Mouse (Mus musculus) C2C12 (cell line): ENCODE results near the gene Ntmt1. TPM values are rescaled to one million over a fixed set of nuclear protein-coding genes. Genes with fewer than 3 reads are reported as not detected.
A peak's percentile ranks its signal among the peaks of the same experiment; 100 is the strongest.

Experiments used
- H3K27me3 ChIP-seq: one replicate; pipeline ENCODE4 v1.6.1; 2011; ENCODE audit not compliant: control insufficient read depth, insufficient read depth, insufficient read length
- H3K36me3 ChIP-seq: one replicate; pipeline ENCODE4 v1.6.1; 2011; ENCODE audit not compliant: control insufficient read depth, insufficient read depth
- H3K4me3 ChIP-seq: one replicate; pipeline ENCODE4 v1.5.1; 2011; ENCODE audit warnings: mild to moderate bottlenecking, control low read depth; ENCODE audit not compliant: poor library complexity, insufficient read depth, severe bottlenecking
- H3K79me2 ChIP-seq: one replicate; pipeline ENCODE4 v1.6.1; 2011; ENCODE audit not compliant: control insufficient read depth, insufficient read depth
- H3K79me3 ChIP-seq: one replicate; pipeline ENCODE4 v1.6.1; 2011; ENCODE audit warnings: low read depth, control low read depth
- H3ac ChIP-seq: one replicate; pipeline ENCODE3; 2011; ENCODE audit warnings: low read depth; ENCODE audit not compliant: control insufficient read depth, insufficient read length
- CEBPB ChIP-seq: IDR thresholded peaks from one replicate; pipeline ENCODE4 v1.6.1; 2011; ENCODE audit warnings: low read depth, mild to moderate bottlenecking, control low read depth, moderate library complexity
- CTCF ChIP-seq: IDR thresholded peaks from one replicate; pipeline ENCODE4 v1.5.1; 2011; ENCODE audit not compliant: control insufficient read depth, insufficient read depth, insufficient read length
- FOSL1 ChIP-seq: IDR thresholded peaks from one replicate; pipeline ENCODE4 v1.8.0; 2011; ENCODE audit warnings: mild to moderate bottlenecking, low read length; ENCODE audit not compliant: poor library complexity, insufficient read depth, severe bottlenecking
- MAX ChIP-seq: IDR thresholded peaks from one replicate; pipeline ENCODE4 v1.6.1; 2011; ENCODE audit warnings: mild to moderate bottlenecking, control low read depth
- MYOD1 ChIP-seq: IDR thresholded peaks from one replicate; pipeline ENCODE4 v1.6.1; 2011; ENCODE audit warnings: low read depth; ENCODE audit not compliant: control insufficient read depth, insufficient read length
- MYOG ChIP-seq: IDR thresholded peaks from one replicate; pipeline ENCODE4 v1.6.1; 2011; ENCODE audit not compliant: control insufficient read depth, insufficient read length; ENCODE audit errors: extremely low read depth
- USF1 ChIP-seq: IDR thresholded peaks from one replicate; pipeline ENCODE4 v1.6.1; 2011; ENCODE audit warnings: low read depth, mild to moderate bottlenecking, control low read depth, moderate library complexity
- polyA plus RNA-seq: library from polyadenylated mRNA; unstranded; fragments of >200 nt; fragmentation: generic; extraction: Trizol; gene quantifications from one replicate; pipeline ENCODE4 v1.2.1, GENCODE M21; 2012; ENCODE audit warnings: missing spikeins

Ntmt1 gene
- polyA plus RNA-seq, 1 experiment: 64.7 TPM

DNA sequence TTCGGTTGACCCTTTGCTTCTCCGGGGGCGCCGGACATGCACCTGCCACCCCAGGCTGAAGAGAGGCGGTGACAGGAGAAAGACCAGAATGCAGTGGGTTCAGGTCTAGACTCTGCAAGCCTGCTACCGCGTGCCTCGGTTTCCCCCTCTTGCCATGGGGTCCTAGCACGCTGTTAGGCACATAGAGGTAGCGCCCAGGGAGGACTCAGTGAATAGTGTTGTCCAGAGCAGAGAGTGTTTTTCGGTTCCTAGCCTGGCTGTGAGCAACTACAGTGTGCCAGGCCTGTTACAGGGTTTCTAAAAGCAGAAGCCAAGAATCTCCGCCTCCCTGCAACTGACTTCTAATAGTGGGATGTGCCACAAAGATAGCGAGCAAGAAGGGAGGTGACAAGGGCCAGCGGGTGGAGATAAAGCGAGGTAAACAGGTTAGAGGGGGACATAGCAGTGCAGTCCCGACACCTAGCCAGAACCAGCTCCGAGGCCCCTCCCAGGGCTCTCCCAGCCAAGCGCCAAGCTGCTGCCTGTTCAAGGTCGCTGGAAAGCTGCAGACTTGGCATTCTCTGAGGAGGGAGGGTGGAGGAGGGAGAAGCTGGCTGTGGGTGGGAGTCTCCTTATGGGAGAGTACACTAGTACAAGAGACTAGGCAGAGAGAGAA, 35.7 kb upstream of the Ntmt1 start:
- Histone ChIP-seq H3K27me3 (no peaks in the 10 kb centered on the region), H3K79me2 (no peaks in the 10 kb centered on the region), H3K36me3 (no peaks in the 10 kb centered on the region), H3K79me3 (no peaks in the 10 kb centered on the region), H3ac (peak overlapping the region; percentile 42), H3K4me3 (no peak overlapping the region)
- TF ChIP-seq MAX: peak; percentile 6
- TF ChIP-seq USF1: no peak

DNA sequence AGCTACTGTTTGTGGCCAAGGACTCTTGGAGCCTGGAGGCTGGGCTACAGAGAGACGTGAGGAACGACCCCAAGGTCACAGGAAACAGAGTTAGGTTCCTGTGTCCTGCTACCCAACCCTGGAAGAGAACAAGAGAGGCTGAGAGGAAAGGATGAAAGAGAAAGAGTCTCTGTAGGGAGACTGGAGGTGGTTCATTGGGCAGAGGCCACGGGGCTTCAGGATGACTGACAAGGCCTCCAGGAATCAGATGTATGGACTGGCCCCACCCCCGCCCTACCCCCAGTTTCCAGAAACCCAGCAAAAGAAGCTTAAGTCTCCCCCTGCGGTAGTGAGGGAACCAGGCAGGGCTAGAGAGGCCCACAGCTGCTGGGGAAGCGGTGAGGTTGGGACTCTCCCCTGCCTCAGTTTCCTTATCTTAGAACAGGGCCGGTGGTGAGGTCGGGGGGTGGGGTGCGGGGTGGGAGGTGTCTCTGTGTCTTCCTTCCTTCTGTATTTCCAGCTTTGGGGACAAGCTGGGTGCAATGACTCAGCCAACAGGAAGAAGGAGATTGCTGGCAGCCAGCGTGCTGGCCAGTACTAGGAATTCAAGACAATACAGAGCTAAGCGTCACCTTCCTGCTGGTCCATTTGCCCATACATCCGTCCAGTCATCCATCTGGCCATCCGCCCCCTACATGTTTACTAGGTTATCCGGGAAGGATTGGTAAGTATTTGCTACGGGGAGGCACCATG, 34.9 kb upstream of the Ntmt1 start:
- Histone ChIP-seq H3K4me3 (no peak overlapping the region), H3ac (peak overlapping the region; percentile 22), H3K79me2 (no peaks in the 10 kb centered on the region), H3K27me3 (no peaks in the 10 kb centered on the region), H3K79me3 (no peaks in the 10 kb centered on the region), H3K36me3 (no peaks in the 10 kb centered on the region)
- TF ChIP-seq MAX: peak; percentile 21
- no peak for TF ChIP-seq CEBPB
- TF ChIP-seq FOSL1: peak; percentile 37

GRCm38 (mm10) chr2:30773313-30774005, 34.2 kb upstream of the Ntmt1 start:
- no peaks in the 10 kb centered on the region for H3K27me3 ChIP-seq
- no peaks in the 10 kb centered on the region for H3K79me3 ChIP-seq
- H3K79me2 ChIP-seq: no peaks in the 10 kb centered on the region
- H3ac ChIP-seq: no peak overlapping the region
- TF ChIP-seq MYOD1 (no peak), USF1 (peak; percentile 78)
- H3K36me3 ChIP-seq: no peaks in the 10 kb centered on the region
- H3K4me3 ChIP-seq: no peak overlapping the region

DNA sequence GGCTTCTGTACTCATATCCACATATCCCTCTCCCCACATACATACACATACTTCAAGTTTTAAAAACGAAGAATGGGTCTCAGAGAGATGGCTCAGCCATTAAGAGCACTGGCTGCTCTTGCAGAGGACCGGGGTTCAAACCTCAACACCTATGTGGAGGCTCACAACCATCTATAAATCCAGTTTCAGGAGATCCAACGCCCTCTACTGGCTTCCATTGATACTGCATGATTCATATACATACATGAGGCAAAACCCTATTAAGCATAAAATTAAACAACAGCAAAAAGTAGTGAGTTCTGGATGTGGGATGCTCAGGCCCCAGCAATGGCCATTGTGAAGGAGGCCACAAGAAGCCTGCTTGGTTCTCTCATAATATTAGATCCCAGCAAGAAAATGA, 31.7 kb upstream of the Ntmt1 start:
- Histone ChIP-seq H3K4me3 (no peak overlapping the region), H3K36me3 (no peaks in the 10 kb centered on the region), H3ac (no peak overlapping the region), H3K79me2 (no peaks in the 10 kb centered on the region), H3K27me3 (no peaks in the 10 kb centered on the region), H3K79me3 (no peaks in the 10 kb centered on the region)
- TF ChIP-seq CTCF (no peak), USF1 (no peak), MYOD1 (no peak), CEBPB (no peak), MAX (no peak), MYOG (no peak), FOSL1 (no peak)

- no peak for TF ChIP-seq MYOG
- no peak for TF ChIP-seq CTCF
- TF ChIP-seq MYOD1: no peak
- TF ChIP-seq USF1: no peak
- TF ChIP-seq MAX: no peak
- TF ChIP-seq FOSL1: no peak
- TF ChIP-seq CEBPB: no peak
- no peaks in the 10 kb centered on the region for H3K79me2 ChIP-seq
- no peaks in the 10 kb centered on the region for H3K27me3 ChIP-seq
- H3ac ChIP-seq: no peak overlapping the region
- no peak overlapping the region for H3K4me3 ChIP-seq
- H3K79me3 ChIP-seq: no peaks in the 10 kb centered on the region
- no peaks in the 10 kb centered on the region for H3K36me3 ChIP-seq
These were observed 30.4 kb upstream of the Ntmt1 start for GRCm38 (mm10) chr2:30777266-30777665.

- no peaks in the 10 kb centered on the region for H3K79me2 ChIP-seq
- H3ac ChIP-seq: no peak overlapping the region
- H3K79me3 ChIP-seq: no peaks in the 10 kb centered on the region
- TF ChIP-seq MYOD1 (no peak), CEBPB (no peak), MYOG (no peak), USF1 (no peak)
- H3K4me3 ChIP-seq: no peak overlapping the region
- H3K27me3 ChIP-seq: no peaks in the 10 kb centered on the region
- no peaks in the 10 kb centered on the region for H3K36me3 ChIP-seq
These were observed 29.4 kb upstream of the Ntmt1 start for GRCm38 (mm10) chr2:30778235-30778634.
